Mouse (Mus musculus): ENCODE results near the gene Nubp2. TPM values are rescaled to one million over a fixed set of nuclear protein-coding genes. Genes with fewer than 3 reads are reported as not detected.

Gene Nubp2
- polyA plus RNA-seq, 1 experiment from 2014 or later = 70.4 TPM

- no peak overlapping the region for H3K4me2 ChIP-seq (ENCODE audit: low read length)
- no peaks in the 10 kb centered on the region for H3K27me3 ChIP-seq (ENCODE audit: control insufficient read depth, insufficient read depth, low read length)
- H3K9me3 ChIP-seq (ENCODE audit: control insufficient read depth, low read length) = no peaks in the 10 kb centered on the region
- 90% methylated on average over 6 of the region's 6 CpGs for WGBS
- H3K9ac ChIP-seq (replicated peaks; ENCODE audit: low read length) = no peak overlapping the region
- H3K27ac ChIP-seq (replicated peaks; ENCODE audit: low read depth, low read length) = no peak overlapping the region
- no peaks in the 10 kb centered on the region for H3K4me1 ChIP-seq (ENCODE audit: control insufficient read depth, insufficient read depth, low read length)
- H3K4me3 ChIP-seq (replicated peaks; ENCODE audit: low read depth, low read length) = no peak overlapping the region
- DNase-seq (no peak), ATAC-seq (ENCODE audit: low FRiP score, low TSS enrichment) (no peak)
- peaks cover 72% of the 10 kb centered on the region for H3K36me3 ChIP-seq (ENCODE audit: control insufficient read depth, insufficient read depth, low read length)
These were observed 27.2 kb downstream of the Nubp2 start for GRCm38 (mm10) chr17:24858967-24859366.

- H3K4me2 ChIP-seq (ENCODE audit: low read length) = no peak overlapping the region
- no peak overlapping the region for H3K9ac ChIP-seq (replicated peaks; ENCODE audit: low read length)
- H3K9me3 ChIP-seq (ENCODE audit: control insufficient read depth, low read length) = no peaks in the 10 kb centered on the region
- WGBS = 88% methylated on average over 8 of the region's 8 CpGs
- no peak overlapping the region for H3K4me3 ChIP-seq (replicated peaks; ENCODE audit: low read depth, low read length)
- DNase-seq = no peak
- peaks cover 73% of the 10 kb centered on the region for H3K36me3 ChIP-seq (ENCODE audit: control insufficient read depth, insufficient read depth, low read length)
- no peaks in the 10 kb centered on the region for H3K27me3 ChIP-seq (ENCODE audit: control insufficient read depth, insufficient read depth, low read length)
- no peak overlapping the region for H3K27ac ChIP-seq (replicated peaks; ENCODE audit: low read depth, low read length)
- no peak for ATAC-seq (ENCODE audit: low FRiP score, low TSS enrichment)
- H3K4me1 ChIP-seq (ENCODE audit: control insufficient read depth, insufficient read depth, low read length) = no peaks in the 10 kb centered on the region
These were observed 28.2 kb downstream of the Nubp2 start for GRCm38 (mm10) chr17:24857831-24858470.

- Histone ChIP-seq H3K4me2 (ENCODE audit: low read length) (no peak overlapping the region), H3K9ac (replicated peaks; ENCODE audit: low read length) (no peak overlapping the region), H3K4me3 (replicated peaks; ENCODE audit: low read depth, low read length) (no peak overlapping the region), H3K27ac (replicated peaks; ENCODE audit: low read depth, low read length) (no peak overlapping the region), H3K4me1 (ENCODE audit: control insufficient read depth, insufficient read depth, low read length) (no peaks in the 10 kb centered on the region), H3K27me3 (ENCODE audit: control insufficient read depth, insufficient read depth, low read length) (no peaks in the 10 kb centered on the region; the same call in 1 of the 2 replicates), H3K9me3 (ENCODE audit: control insufficient read depth, low read length) (no peaks in the 10 kb centered on the region), H3K36me3 (ENCODE audit: control insufficient read depth, insufficient read depth, low read length) (peaks cover 64% of the 10 kb centered on the region)
- ATAC-seq (ENCODE audit: low FRiP score, low TSS enrichment) (no peak), DNase-seq (no peak)
- 93% methylated on average over 13 of the region's 13 CpGs for WGBS
These were observed 29.6 kb downstream of the Nubp2 start for GRCm38 (mm10) chr17:24856589-24856988.

GRCm38 (mm10) chr17:24855838-24856464, 30.2 kb downstream of the Nubp2 start:
- Histone ChIP-seq H3K27me3 (ENCODE audit: control insufficient read depth, insufficient read depth, low read length) (no peaks in the 10 kb centered on the region; the same call in 1 of the 2 replicates), H3K4me3 (replicated peaks; ENCODE audit: low read depth, low read length) (no peak overlapping the region), H3K4me2 (ENCODE audit: low read length) (no peak overlapping the region), H3K27ac (replicated peaks; ENCODE audit: low read depth, low read length) (no peak overlapping the region), H3K9me3 (ENCODE audit: control insufficient read depth, low read length) (no peaks in the 10 kb centered on the region), H3K4me1 (ENCODE audit: control insufficient read depth, insufficient read depth, low read length) (peaks cover 6% of the 10 kb centered on the region), H3K36me3 (ENCODE audit: control insufficient read depth, insufficient read depth, low read length) (peaks cover 58% of the 10 kb centered on the region), H3K9ac (replicated peaks; ENCODE audit: low read length) (no peak overlapping the region)
- DNase-seq (no peak), ATAC-seq (ENCODE audit: low FRiP score, low TSS enrichment) (no peak)
- 89% methylated on average over 3 of the region's 3 CpGs for WGBS

GRCm38 (mm10) chr17:24851381-24852125, 34.6 kb downstream of the Nubp2 start:
- peak overlapping the region; percentile 92 for H3K4me2 ChIP-seq (ENCODE audit: low read length)
- no peak for DNase-seq
- H3K9me3 ChIP-seq (ENCODE audit: control insufficient read depth, low read length) = no peaks in the 10 kb centered on the region
- peaks cover 17% of the 10 kb centered on the region for H3K4me1 ChIP-seq (ENCODE audit: control insufficient read depth, insufficient read depth, low read length)
- 79% methylated on average over 10 of the region's 10 CpGs for whole genome bisulfite sequencing
- no peak overlapping the region for H3K27ac ChIP-seq (replicated peaks; ENCODE audit: low read depth, low read length)
- peaks cover 32% of the 10 kb centered on the region for H3K36me3 ChIP-seq (ENCODE audit: control insufficient read depth, insufficient read depth, low read length)
- peak overlapping the region; percentile 74 for H3K4me3 ChIP-seq (replicated peaks; ENCODE audit: low read depth, low read length)
- no peaks in the 10 kb centered on the region; the same call in 1 of the 2 replicates for H3K27me3 ChIP-seq (ENCODE audit: control insufficient read depth, insufficient read depth, low read length)
- H3K9ac ChIP-seq (replicated peaks; ENCODE audit: low read length) = peak overlapping the region; percentile 59; the same call in 1 of the 2 replicates
- ATAC-seq (ENCODE audit: low FRiP score, low TSS enrichment) = no peak

- peak overlapping the region; percentile 59 for H3K9ac ChIP-seq (replicated peaks; ENCODE audit: low read length)
- peaks cover 24% of the 10 kb centered on the region for H3K36me3 ChIP-seq (ENCODE audit: control insufficient read depth, insufficient read depth, low read length)
- peak overlapping the region; percentile 66 for H3K27ac ChIP-seq (replicated peaks; ENCODE audit: low read depth, low read length)
- DNase-seq (no peak), ATAC-seq (ENCODE audit: low FRiP score, low TSS enrichment) (no peak)
- peak overlapping the region; percentile 74 for H3K4me3 ChIP-seq (replicated peaks; ENCODE audit: low read depth, low read length)
- H3K9me3 ChIP-seq (ENCODE audit: control insufficient read depth, low read length) = no peaks in the 10 kb centered on the region
- H3K27me3 ChIP-seq (ENCODE audit: control insufficient read depth, insufficient read depth, low read length) = no peaks in the 10 kb centered on the region; the same call in 1 of the 2 replicates
- WGBS = under 1% methylated on average over 20 of the region's 20 CpGs
- H3K4me2 ChIP-seq (ENCODE audit: low read length) = peak overlapping the region; percentile 92
- H3K4me1 ChIP-seq (ENCODE audit: control insufficient read depth, insufficient read depth, low read length) = peaks cover 17% of the 10 kb centered on the region
These were observed 35.4 kb downstream of the Nubp2 start for GRCm38 (mm10) chr17:24850773-24851127.

GRCm38 (mm10) chr17:24850065-24850772, 35.9 kb downstream of the Nubp2 start, which contains the start of gene Fahd1:
Gene Fahd1, minus strand, starts transcription at chr17:24850364.
- H3K27ac ChIP-seq (replicated peaks; ENCODE audit: low read depth, low read length) = peak within 1 kb of the TSS; percentile 81
- peaks cover 18% of the 10 kb centered on the region for H3K36me3 ChIP-seq (ENCODE audit: control insufficient read depth, insufficient read depth, low read length)
- ATAC-seq (ENCODE audit: low FRiP score, low TSS enrichment) = peak; percentile 100
- under 1% methylated on average over 58 of the region's 58 CpGs for WGBS
- DNase-seq = peak; percentile 97
- peaks cover 17% of the 10 kb centered on the region for H3K4me1 ChIP-seq (ENCODE audit: control insufficient read depth, insufficient read depth, low read length)
- no peaks in the 10 kb centered on the region for H3K9me3 ChIP-seq (ENCODE audit: control insufficient read depth, low read length)
- peak within 1 kb of the TSS; percentile 92 for H3K4me2 ChIP-seq (ENCODE audit: low read length)
- H3K27me3 ChIP-seq (ENCODE audit: control insufficient read depth, insufficient read depth, low read length) = no peaks in the 10 kb centered on the region; the same call in 1 of the 2 replicates
- peak within 1 kb of the TSS; percentile 74 for H3K4me3 ChIP-seq (replicated peaks; ENCODE audit: low read depth, low read length)
- H3K9ac ChIP-seq (replicated peaks; ENCODE audit: low read length) = peak within 1 kb of the TSS; percentile 59

- no peak for DNase-seq
- peak overlapping the region; percentile 80 for H3K4me2 ChIP-seq (ENCODE audit: low read length)
- H3K9me3 ChIP-seq (ENCODE audit: control insufficient read depth, low read length) = no peaks in the 10 kb centered on the region
- peak overlapping the region; percentile 81 for H3K27ac ChIP-seq (replicated peaks; ENCODE audit: low read depth, low read length)
- H3K4me3 ChIP-seq (replicated peaks; ENCODE audit: low read depth, low read length) = peak overlapping the region; percentile 74
- H3K9ac ChIP-seq (replicated peaks; ENCODE audit: low read length) = peak overlapping the region; percentile 59
- H3K4me1 ChIP-seq (ENCODE audit: control insufficient read depth, insufficient read depth, low read length) = peaks cover 17% of the 10 kb centered on the region
- no peaks in the 10 kb centered on the region; the same call in 1 of the 2 replicates for H3K27me3 ChIP-seq (ENCODE audit: control insufficient read depth, insufficient read depth, low read length)
- peaks cover 18% of the 10 kb centered on the region for H3K36me3 ChIP-seq (ENCODE audit: control insufficient read depth, insufficient read depth, low read length)
- peak; percentile 63; the same call in 1 of the 2 replicates for ATAC-seq (ENCODE audit: low FRiP score, low TSS enrichment)
- WGBS = 0% methylated on average over 21 of the region's 21 CpGs
These were observed 36.5 kb downstream of the Nubp2 start for GRCm38 (mm10) chr17:24849733-24850064.

All from midbrain, embryonic 14.5 days (tissue).